Mouse (Mus musculus): ENCODE results near the gene Ms4a4c. TPM values are rescaled to one million over a fixed set of nuclear protein-coding genes. Genes with fewer than 3 reads are reported as not detected.
"Not testable (repeated sequence)": the region's sequence is repeated elsewhere in the genome, so short reads cannot be mapped to it uniquely, and the experiment has no call there.

Gene Ms4a4c
- polyA plus RNA-seq, 1 experiment from 2014 or later = 0.11 TPM

- Histone ChIP-seq H3K4me1 (replicated peaks; ENCODE audit: control insufficient read depth, insufficient read depth, low read length) (no peaks in the 10 kb centered on the region), H3K9ac (no peak within 1 kb of the TSS), H3K27me3 (ENCODE audit: control insufficient read depth, insufficient read depth, low read length) (no peaks in the 10 kb centered on the region), H3K36me3 (replicated peaks; ENCODE audit: control insufficient read depth, insufficient read depth) (no peaks in the 10 kb centered on the region), H3K4me2 (replicated peaks) (no peak within 1 kb of the TSS), H3K9me3 (ENCODE audit: control insufficient read depth, low read length) (no peaks in the 10 kb centered on the region), H3K4me3 (replicated peaks; ENCODE audit: low read length) (no peak within 1 kb of the TSS), H3K27ac (no peak within 1 kb of the TSS)
- DNase-seq (ENCODE audit: low spot score) (no peak), ATAC-seq (ENCODE audit: low FRiP score) (no peak)
Observed at GRCm38 (mm10) chr19:11443338-11443737, 38.8 kb downstream of the Ms4a4c start, which contains the start of gene Ms4a4b. Ms4a4b (plus strand) TSS chr19:11443553.

- Histone ChIP-seq H3K9me3 (ENCODE audit: control insufficient read depth, low read length) (no peaks in the 10 kb centered on the region), H3K9ac (no peak overlapping the region), H3K36me3 (replicated peaks; ENCODE audit: control insufficient read depth, insufficient read depth) (no peaks in the 10 kb centered on the region), H3K4me1 (replicated peaks; ENCODE audit: control insufficient read depth, insufficient read depth, low read length) (no peaks in the 10 kb centered on the region), H3K27ac (no peak overlapping the region), H3K4me2 (replicated peaks) (no peak overlapping the region), H3K4me3 (replicated peaks; ENCODE audit: low read length) (no peak overlapping the region), H3K27me3 (ENCODE audit: control insufficient read depth, insufficient read depth, low read length) (no peaks in the 10 kb centered on the region)
- 85% methylated on average over 5 of the region's 5 CpGs for WGBS
- ATAC-seq (ENCODE audit: low FRiP score) (no peak), DNase-seq (ENCODE audit: low spot score) (no peak)
Observed at GRCm38 (mm10) chr19:11443964-11444363, 39.4 kb downstream of the Ms4a4c start.

DNA sequence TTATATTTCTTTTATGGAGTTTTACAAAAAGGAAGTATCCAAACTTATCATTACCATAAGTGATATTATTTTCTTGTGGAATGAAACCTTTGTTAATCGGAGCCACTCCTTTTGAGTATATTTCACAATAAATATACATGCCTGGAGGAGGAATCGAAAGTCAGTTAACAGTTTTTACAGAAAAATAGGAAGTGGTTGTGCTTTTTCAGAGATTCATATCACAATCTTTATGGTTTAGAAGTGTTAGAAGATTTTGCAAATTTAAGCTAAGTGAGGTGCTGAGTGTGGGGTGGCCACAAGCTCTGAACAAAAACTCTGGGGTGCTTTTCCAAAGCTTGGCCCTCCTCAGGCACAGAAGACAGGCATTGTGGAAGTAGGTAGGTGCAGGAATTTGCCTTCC, 42.7 kb downstream of the Ms4a4c start:
- H3K9me3 ChIP-seq (ENCODE audit: control insufficient read depth, low read length) = no peaks in the 10 kb centered on the region
- H3K4me1 ChIP-seq (replicated peaks; ENCODE audit: control insufficient read depth, insufficient read depth, low read length) = no peaks in the 10 kb centered on the region
- no peak overlapping the region for H3K4me2 ChIP-seq (replicated peaks)
- 91% methylated on average over 2 of the region's 2 CpGs for WGBS
- H3K4me3 ChIP-seq (replicated peaks; ENCODE audit: low read length) = no peak overlapping the region
- no peak overlapping the region for H3K27ac ChIP-seq
- DNase-seq (ENCODE audit: low spot score) = no peak
- no peak for ATAC-seq (ENCODE audit: low FRiP score)
- H3K9ac ChIP-seq = no peak overlapping the region
- H3K36me3 ChIP-seq (replicated peaks; ENCODE audit: control insufficient read depth, insufficient read depth) = no peaks in the 10 kb centered on the region
- no peaks in the 10 kb centered on the region for H3K27me3 ChIP-seq (ENCODE audit: control insufficient read depth, insufficient read depth, low read length)

- not testable (repeated sequence) for H3K27ac ChIP-seq; H3K9ac ChIP-seq; H3K9me3 ChIP-seq (ENCODE audit: control insufficient read depth, low read length); H3K4me3 ChIP-seq (replicated peaks; ENCODE audit: low read length); H3K4me2 ChIP-seq (replicated peaks); H3K36me3 ChIP-seq (replicated peaks; ENCODE audit: control insufficient read depth, insufficient read depth); H3K4me1 ChIP-seq (replicated peaks; ENCODE audit: control insufficient read depth, insufficient read depth, low read length); H3K27me3 ChIP-seq (ENCODE audit: control insufficient read depth, insufficient read depth, low read length); DNase-seq (ENCODE audit: low spot score); ATAC-seq (ENCODE audit: low FRiP score)
- whole genome bisulfite sequencing = 85% methylated on average over 2 of the region's 4 CpGs
Observed at GRCm38 (mm10) chr19:11459041-11459440, 54.5 kb downstream of the Ms4a4c start.

- H3K9ac ChIP-seq; H3K27me3 ChIP-seq (ENCODE audit: control insufficient read depth, insufficient read depth, low read length); H3K4me2 ChIP-seq (replicated peaks); H3K9me3 ChIP-seq (ENCODE audit: control insufficient read depth, low read length); H3K4me3 ChIP-seq (replicated peaks; ENCODE audit: low read length); DNase-seq (ENCODE audit: low spot score); H3K4me1 ChIP-seq (replicated peaks; ENCODE audit: control insufficient read depth, insufficient read depth, low read length); ATAC-seq (ENCODE audit: low FRiP score); H3K36me3 ChIP-seq (replicated peaks; ENCODE audit: control insufficient read depth, insufficient read depth); H3K27ac ChIP-seq: not testable (repeated sequence)
- 60% methylated on average over 1 of the region's 1 CpGs for WGBS
Observed at GRCm38 (mm10) chr19:11464795-11465194, 60.2 kb downstream of the Ms4a4c start.

DNA sequence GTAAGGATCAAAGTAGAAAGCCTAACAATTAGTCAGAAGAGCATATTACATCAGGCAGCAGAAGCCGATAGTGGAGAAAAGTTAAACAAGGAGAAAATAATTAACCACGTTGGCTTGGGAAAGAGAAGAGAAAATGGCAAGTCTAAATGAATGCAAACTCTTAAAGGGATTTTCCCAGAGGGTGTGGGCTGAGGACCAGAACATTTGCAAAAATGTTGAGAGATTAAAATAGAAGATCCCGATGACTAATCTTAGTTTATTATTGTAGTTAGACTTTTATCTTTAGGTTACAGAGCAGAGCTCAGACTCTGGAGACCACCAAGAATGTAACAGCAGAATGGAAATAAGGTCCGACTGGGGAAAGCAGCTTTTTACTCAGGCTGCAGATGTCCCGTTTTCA, 61.9 kb downstream of the Ms4a4c start:
- WGBS = 83% methylated on average over 5 of the region's 5 CpGs
- no peak overlapping the region for H3K4me3 ChIP-seq (replicated peaks; ENCODE audit: low read length)
- no peak for ATAC-seq (ENCODE audit: low FRiP score)
- DNase-seq (ENCODE audit: low spot score) = no peak
- no peaks in the 10 kb centered on the region for H3K9me3 ChIP-seq (ENCODE audit: control insufficient read depth, low read length)
- no peaks in the 10 kb centered on the region for H3K4me1 ChIP-seq (replicated peaks; ENCODE audit: control insufficient read depth, insufficient read depth, low read length)
- H3K27ac ChIP-seq = no peak overlapping the region
- no peaks in the 10 kb centered on the region for H3K27me3 ChIP-seq (ENCODE audit: control insufficient read depth, insufficient read depth, low read length)
- no peaks in the 10 kb centered on the region for H3K36me3 ChIP-seq (replicated peaks; ENCODE audit: control insufficient read depth, insufficient read depth)
- H3K9ac ChIP-seq = no peak overlapping the region
- H3K4me2 ChIP-seq (replicated peaks) = no peak overlapping the region

DNA sequence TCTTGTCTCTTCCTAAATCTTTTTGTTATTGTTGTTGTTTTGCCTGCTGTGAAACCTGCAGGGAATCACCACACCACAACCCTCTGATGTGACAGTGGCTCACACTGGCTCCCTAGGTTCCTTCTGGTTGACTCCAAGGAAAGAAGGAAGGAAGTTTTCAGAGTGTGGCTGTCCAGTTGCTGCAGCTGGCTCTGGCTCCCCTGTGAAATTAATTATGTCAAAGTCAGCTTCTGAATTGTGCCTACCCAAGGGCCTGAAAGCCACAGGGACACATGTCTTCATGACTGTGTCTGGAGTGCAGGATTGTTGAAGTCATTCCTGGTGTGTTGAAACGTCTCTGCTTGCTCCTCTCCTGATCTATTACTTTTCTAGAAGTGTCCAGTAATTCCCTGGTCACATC, 63.8 kb downstream of the Ms4a4c start:
- not testable (repeated sequence) for H3K4me3 ChIP-seq (replicated peaks; ENCODE audit: low read length); H3K27me3 ChIP-seq (ENCODE audit: control insufficient read depth, insufficient read depth, low read length); H3K4me2 ChIP-seq (replicated peaks); H3K27ac ChIP-seq; H3K9ac ChIP-seq; ATAC-seq (ENCODE audit: low FRiP score); H3K9me3 ChIP-seq (ENCODE audit: control insufficient read depth, low read length); H3K4me1 ChIP-seq (replicated peaks; ENCODE audit: control insufficient read depth, insufficient read depth, low read length); H3K36me3 ChIP-seq (replicated peaks; ENCODE audit: control insufficient read depth, insufficient read depth); DNase-seq (ENCODE audit: low spot score)
- 71% methylated on average over 1 of the region's 1 CpGs for WGBS

DNA sequence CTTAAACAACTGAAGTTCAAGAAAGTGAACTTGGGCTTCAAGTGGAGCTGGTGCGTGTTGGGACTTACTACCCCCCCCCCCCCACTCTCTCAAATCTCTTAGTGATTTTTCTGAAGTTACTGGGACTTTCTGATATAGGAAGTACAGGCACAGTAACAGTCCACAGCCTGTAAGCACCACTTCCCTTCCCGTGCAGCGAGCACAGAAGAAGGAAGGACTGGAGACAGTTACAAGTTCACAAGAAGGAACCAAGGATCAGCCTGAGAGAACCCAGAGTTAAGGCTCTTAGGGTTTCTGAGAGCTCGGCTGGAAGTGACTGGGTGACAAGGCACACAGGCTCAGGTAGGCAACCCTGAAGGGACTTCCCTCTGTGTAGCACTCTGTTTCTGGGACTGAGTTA, 64.6 kb downstream of the Ms4a4c start, which contains the start of gene Ms4a6c:
Gene Ms4a6c, plus strand, starts transcription at position 152 of the 400 bp plus-strand sequence.
- H3K4me2 ChIP-seq (replicated peaks); ATAC-seq (ENCODE audit: low FRiP score): not testable (repeated sequence)
- WGBS = 90% methylated on average over 4 of the region's 4 CpGs

More for the DNA sequence above, 64.6 kb downstream of the Ms4a4c start, which contains the start of gene Ms4a6c:
- not testable (repeated sequence) for H3K27ac ChIP-seq; DNase-seq (ENCODE audit: low spot score); H3K36me3 ChIP-seq (replicated peaks; ENCODE audit: control insufficient read depth, insufficient read depth); H3K9ac ChIP-seq; H3K4me1 ChIP-seq (replicated peaks; ENCODE audit: control insufficient read depth, insufficient read depth, low read length); H3K9me3 ChIP-seq (ENCODE audit: control insufficient read depth, low read length); H3K4me3 ChIP-seq (replicated peaks; ENCODE audit: low read length); H3K27me3 ChIP-seq (ENCODE audit: control insufficient read depth, insufficient read depth, low read length)

All from hindbrain, embryonic 14.5 days (tissue).